Mouse (Mus musculus) heart, embryonic 10.5 days (tissue): ENCODE results near the gene Ano2. TPM values are rescaled to one million over a fixed set of nuclear protein-coding genes. Genes with fewer than 3 reads are reported as not detected.
A peak's percentile ranks its signal among the peaks of the same experiment; 100 is the strongest.

Source experiments
- DNase-seq: peaks from one replicate; pipeline ENCODE4 v3.0.0-alpha.2; 2017; ENCODE audit warnings: low spot score
- H3K27ac ChIP-seq: fragments of 300-500 bp; sonication (generic); 2 replicates; pipeline ENCODE4 v1.5.1; 2016; ENCODE audit warnings: mild to moderate bottlenecking
- H3K27me3 ChIP-seq: fragments of 300-500 bp; sonication (generic); 2 replicates; pipeline ENCODE4 v1.6.1; 2016; ENCODE audit warnings: mild to moderate bottlenecking; ENCODE audit not compliant: poor library complexity, insufficient read depth, severe bottlenecking
- H3K36me3 ChIP-seq: fragments of 300-500 bp; sonication (generic); 2 replicates; pipeline ENCODE4 v1.6.1; 2016; ENCODE audit warnings: mild to moderate bottlenecking, moderate library complexity
- H3K4me1 ChIP-seq: fragments of 300-500 bp; sonication (generic); 2 replicates; pipeline ENCODE4 v1.6.1; 2016; ENCODE audit warnings: mild to moderate bottlenecking
- H3K4me3 ChIP-seq: fragments of 300-500 bp; sonication (generic); 2 replicates; pipeline ENCODE4 v1.5.1; 2016; ENCODE audit warnings: mild to moderate bottlenecking, moderate library complexity
- H3K9me3 ChIP-seq: fragments of 300-500 bp; sonication (generic); 2 replicates; pipeline ENCODE4 v1.6.1; 2016; ENCODE audit warnings: mild to moderate bottlenecking, moderate library complexity
- WGBS: fragments of 180-500 bp; shearing (Covaris S2); methylation state at CpG from one replicate; pipeline ENCODE4 v1.1.7; 2016; 5-methylcytosine and 5-hydroxymethylcytosine counted together
- polyA plus RNA-seq: library from polyadenylated mRNA; unstranded; fragments of >200 nt; fragmentation: Nextera tagmentation; extraction: Ambion mirVana; gene quantifications from 2 replicates; pipeline ENCODE4 v1.2.1, GENCODE M21; 2016

Gene Ano2
- polyA plus RNA-seq, 1 experiment from 2014 or later: 0.38 TPM

DNA sequence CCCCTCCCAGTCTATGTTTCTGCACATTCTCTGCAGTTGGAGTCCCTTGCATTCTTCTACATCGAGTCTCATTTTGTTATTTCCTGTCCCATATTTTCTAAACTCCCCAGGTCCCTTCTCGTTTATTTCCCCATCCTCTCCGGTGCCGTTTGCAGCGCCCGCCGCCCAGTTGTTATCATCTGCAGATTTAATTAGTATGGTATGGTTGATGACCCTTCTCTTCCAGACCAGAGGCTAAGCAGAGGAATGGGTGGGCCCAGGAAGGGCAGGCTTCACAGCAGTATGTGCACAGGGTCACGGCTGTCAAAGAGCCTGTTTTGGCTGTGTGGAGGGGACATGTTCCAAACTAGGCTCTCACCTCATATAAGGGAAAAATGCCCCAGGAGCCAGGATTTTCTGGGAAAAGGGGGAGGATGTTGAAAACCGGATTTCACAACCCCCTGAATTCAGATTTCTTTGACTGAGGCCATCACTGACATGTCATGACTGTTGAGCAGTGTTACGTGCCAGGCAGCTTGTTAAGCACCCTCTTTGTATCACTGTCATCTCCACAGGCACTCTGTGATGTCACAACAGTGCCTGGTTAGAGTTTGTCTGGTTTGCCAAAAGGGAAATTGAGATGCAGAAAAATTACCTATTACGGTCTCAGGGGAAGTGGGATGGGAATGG is 72.8 kb downstream of the Ano2 start:
- Histone ChIP-seq H3K27me3 (no peaks in the 10 kb centered on the region), H3K4me1 (no peaks in the 10 kb centered on the region), H3K36me3 (no peaks in the 10 kb centered on the region), H3K4me3 (no peak overlapping the region), H3K9me3 (no peaks in the 10 kb centered on the region), H3K27ac (no peak overlapping the region)
- WGBS: 76% methylated on average over 11 of the region's 11 CpGs
- DNase-seq: no peak

- Histone ChIP-seq H3K27ac (no peak overlapping the region), H3K4me3 (no peak overlapping the region), H3K36me3 (no peaks in the 10 kb centered on the region), H3K9me3 (no peaks in the 10 kb centered on the region), H3K27me3 (no peaks in the 10 kb centered on the region; the same call in 1 of the 2 replicates), H3K4me1 (no peaks in the 10 kb centered on the region)
- 66% methylated on average over 5 of the region's 5 CpGs for WGBS
- DNase-seq: no peak
These were observed 83.0 kb downstream of the Ano2 start for GRCm38 (mm10) chr6:125773256-125773655.

GRCm38 (mm10) chr6:125776291-125776690 is 86.1 kb downstream of the Ano2 start:
- 73% methylated on average over 5 of the region's 5 CpGs for WGBS
- Histone ChIP-seq H3K36me3 (no peaks in the 10 kb centered on the region), H3K27me3 (no peaks in the 10 kb centered on the region)

GRCm38 (mm10) chr6:125802954-125803353 is 112.7 kb downstream of the Ano2 start:
- DNase-seq: no peak
- no peak overlapping the region for H3K4me3 ChIP-seq
- WGBS: 71% methylated on average over 8 of the region's 8 CpGs
- no peak overlapping the region for H3K27ac ChIP-seq
- 0 out of 2 replicates have a peak, but pooled peaks cover 10% of the 10 kb centered on the region for H3K27me3 ChIP-seq
- no peaks in the 10 kb centered on the region; the same call in 1 of the 2 replicates for H3K4me1 ChIP-seq
- no peaks in the 10 kb centered on the region for H3K36me3 ChIP-seq
- H3K9me3 ChIP-seq: no peaks in the 10 kb centered on the region

More at GRCm38 (mm10) chr6:125776291-125776690, 86.1 kb downstream of the Ano2 start:
- DNase-seq: no peak
- Histone ChIP-seq H3K4me3 (no peak overlapping the region), H3K27ac (no peak overlapping the region), H3K4me1 (no peaks in the 10 kb centered on the region), H3K9me3 (no peaks in the 10 kb centered on the region)

DNA sequence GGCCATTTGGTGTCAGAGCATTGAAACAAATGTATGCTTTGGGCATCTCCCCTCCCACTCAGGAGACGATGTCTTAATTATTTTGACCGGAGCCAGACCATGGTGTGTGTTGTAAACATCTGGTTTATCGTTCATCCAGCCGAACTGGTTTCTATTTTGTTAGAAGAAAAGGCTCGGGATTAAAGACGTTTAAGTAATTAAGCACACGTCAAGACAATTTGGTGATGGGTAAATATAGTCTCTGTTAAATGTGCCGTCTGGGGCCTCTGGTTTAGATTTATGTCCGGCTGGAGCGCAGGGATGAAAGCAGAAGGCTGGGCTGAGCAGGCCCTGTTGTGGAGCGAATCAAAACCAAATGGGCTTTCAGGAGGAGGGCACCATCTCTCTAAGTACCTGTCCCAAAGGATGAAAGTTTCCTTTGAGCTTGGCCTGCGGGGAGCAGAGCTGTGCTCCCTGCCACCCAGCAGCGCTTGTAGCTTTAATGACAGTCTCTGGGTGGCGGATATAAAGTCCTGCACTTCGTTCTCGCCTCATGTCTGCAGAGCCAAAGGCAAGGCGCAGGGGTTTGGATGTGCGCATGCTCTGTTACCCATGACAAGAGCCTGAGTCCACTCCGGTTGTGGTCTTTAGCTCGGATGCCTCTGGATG is 113.3 kb downstream of the Ano2 start:
- no peak overlapping the region for H3K27ac ChIP-seq
- no peaks in the 10 kb centered on the region for H3K36me3 ChIP-seq
- 0 out of 2 replicates have a peak, but pooled peaks cover 10% of the 10 kb centered on the region for H3K27me3 ChIP-seq
- DNase-seq: no peak
- H3K4me1 ChIP-seq: no peaks in the 10 kb centered on the region; the same call in 1 of the 2 replicates
- H3K4me3 ChIP-seq: no peak overlapping the region
- WGBS: 55% methylated on average over 20 of the region's 20 CpGs
- H3K9me3 ChIP-seq: no peaks in the 10 kb centered on the region

GRCm38 (mm10) chr6:125808996-125809649 is 118.9 kb downstream of the Ano2 start:
- Histone ChIP-seq H3K4me3 (no peak overlapping the region), H3K4me1 (no peaks in the 10 kb centered on the region), H3K36me3 (no peaks in the 10 kb centered on the region), H3K27me3 (0 out of 2 replicates have a peak, but pooled peaks cover 10% of the 10 kb centered on the region), H3K9me3 (no peaks in the 10 kb centered on the region), H3K27ac (no peak overlapping the region)
- no peak for DNase-seq
- 70% methylated on average over 9 of the region's 9 CpGs for WGBS

DNA sequence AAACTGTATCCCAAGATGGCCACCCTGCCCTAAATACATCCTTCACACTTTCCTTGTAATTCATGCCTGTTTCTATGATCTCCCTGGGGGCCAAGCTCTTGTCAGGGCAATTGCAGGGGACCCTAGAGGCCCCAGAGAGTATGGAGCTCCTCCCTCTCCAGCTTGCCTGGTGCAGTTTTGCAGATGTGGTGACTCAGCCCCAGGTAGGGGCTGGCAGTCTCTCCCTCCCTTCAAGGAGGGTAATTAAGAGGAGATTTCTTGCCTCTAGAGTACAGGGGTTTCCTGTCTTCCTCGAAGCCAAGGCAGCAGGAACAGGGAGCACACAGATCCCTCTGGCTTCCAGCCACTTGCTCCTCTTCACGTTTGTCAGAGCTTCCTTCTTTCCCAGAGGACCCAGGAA is 121.2 kb downstream of the Ano2 start:
- 24% methylated on average over 2 of the region's 2 CpGs for WGBS
- Histone ChIP-seq H3K36me3 (no peaks in the 10 kb centered on the region), H3K9me3 (no peaks in the 10 kb centered on the region), H3K27ac (no peak overlapping the region), H3K4me1 (no peaks in the 10 kb centered on the region), H3K4me3 (no peak overlapping the region), H3K27me3 (0 out of 2 replicates have a peak, but pooled peaks cover under 1% of the 10 kb centered on the region)
- DNase-seq: no peak

DNA sequence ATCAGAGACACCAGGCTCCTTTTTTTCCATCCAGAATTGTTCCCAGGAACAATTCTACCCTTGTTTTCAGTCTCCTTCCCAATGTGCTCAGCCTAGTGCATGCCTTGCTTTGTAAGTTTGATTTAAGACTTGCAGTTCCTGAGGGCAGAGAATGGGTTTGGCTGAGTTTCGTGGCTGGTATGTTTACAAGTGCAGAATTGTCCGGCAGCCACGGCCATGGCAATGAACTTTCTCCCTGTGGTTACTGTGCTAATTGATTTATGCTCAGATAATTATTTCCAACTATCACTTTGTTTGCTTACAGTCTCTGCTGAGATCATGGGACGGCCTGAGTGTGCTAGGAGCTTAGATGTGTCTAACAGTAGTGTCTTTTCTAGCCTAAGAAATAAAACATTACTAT is 147.9 kb downstream of the Ano2 start:
- no peaks in the 10 kb centered on the region for H3K9me3 ChIP-seq
- WGBS: 80% methylated on average over 4 of the region's 4 CpGs

DNA sequence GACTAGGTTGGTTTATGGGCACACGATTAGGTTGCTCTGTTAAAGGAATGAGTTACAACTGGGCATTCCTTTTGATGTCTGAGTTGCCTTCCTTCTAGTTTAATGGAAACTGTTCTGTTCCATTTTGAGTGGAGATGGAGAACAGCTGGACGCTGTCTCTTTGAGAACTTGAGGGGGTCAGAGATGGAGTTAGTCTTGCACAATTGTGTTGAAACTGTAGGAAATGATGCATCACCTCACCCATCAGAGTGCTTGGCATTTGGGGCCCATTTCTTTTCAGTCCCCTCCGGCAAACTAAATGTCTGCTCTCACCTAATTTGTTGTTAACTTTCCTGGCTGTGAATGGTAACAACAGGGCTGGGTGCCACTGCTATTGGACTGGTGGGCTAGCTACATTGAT is 151.1 kb downstream of the Ano2 start:
- Histone ChIP-seq H3K36me3 (no peaks in the 10 kb centered on the region), H3K4me3 (no peak overlapping the region), H3K27ac (no peak overlapping the region), H3K9me3 (no peaks in the 10 kb centered on the region), H3K4me1 (no peaks in the 10 kb centered on the region), H3K27me3 (no peaks in the 10 kb centered on the region)
- DNase-seq: no peak
- 79% methylated on average over 3 of the region's 3 CpGs for WGBS

More for the DNA sequence above, 147.9 kb downstream of the Ano2 start:
- Histone ChIP-seq H3K27ac (no peak overlapping the region), H3K36me3 (no peaks in the 10 kb centered on the region), H3K4me1 (no peaks in the 10 kb centered on the region), H3K4me3 (no peak overlapping the region), H3K27me3 (no peaks in the 10 kb centered on the region)
- no peak for DNase-seq

DNA sequence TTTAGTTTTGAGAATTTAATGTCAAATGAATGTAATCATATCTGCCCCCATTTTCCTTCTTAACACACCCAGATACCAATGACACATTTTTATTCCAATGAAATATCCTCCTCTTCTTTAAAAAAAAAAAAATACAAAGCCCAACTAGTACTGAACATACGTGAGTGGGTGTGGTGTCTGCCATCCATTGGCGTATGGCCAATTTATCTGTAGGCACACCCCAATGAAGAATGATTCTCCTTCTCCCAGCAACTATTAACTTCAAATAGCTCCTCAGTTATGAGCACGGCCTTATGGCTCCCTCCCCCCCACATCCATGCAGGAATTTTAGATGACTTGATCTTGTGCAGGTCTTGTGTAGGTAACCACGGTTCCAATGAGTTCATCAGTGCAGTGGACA is 161.0 kb downstream of the Ano2 start:
- Histone ChIP-seq H3K4me3 (no peak overlapping the region), H3K4me1 (no peaks in the 10 kb centered on the region), H3K27ac (no peak overlapping the region), H3K9me3 (no peaks in the 10 kb centered on the region), H3K27me3 (no peaks in the 10 kb centered on the region), H3K36me3 (no peaks in the 10 kb centered on the region)
- WGBS: 78% methylated on average over 4 of the region's 4 CpGs
- no peak for DNase-seq

- no peaks in the 10 kb centered on the region for H3K4me1 ChIP-seq
These were observed 168.1 kb downstream of the Ano2 start for GRCm38 (mm10) chr6:125858294-125858693.

DNA sequence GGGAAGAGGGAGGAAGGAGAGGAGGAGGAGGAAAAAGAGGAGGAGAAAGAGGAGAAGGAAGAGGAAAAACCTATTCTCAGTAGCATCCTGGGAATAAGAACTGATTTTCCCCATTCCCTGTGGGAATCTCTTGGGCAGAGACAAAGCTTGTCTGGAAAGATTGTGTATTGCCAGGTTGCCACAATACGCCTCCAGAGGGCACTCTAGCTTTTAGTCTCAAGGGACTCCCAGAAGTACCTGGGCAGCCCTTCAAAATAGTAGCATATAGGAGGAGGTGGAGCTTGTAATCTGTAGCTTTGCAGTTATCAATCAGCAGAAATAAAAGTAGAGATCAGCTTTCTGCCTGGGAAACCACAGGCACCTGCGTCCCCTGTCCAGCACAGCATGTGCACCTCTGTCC is 178.3 kb downstream of the Ano2 start:
- WGBS: 25% methylated on average over 2 of the region's 2 CpGs
- no peaks in the 10 kb centered on the region for H3K4me1 ChIP-seq
- DNase-seq: peak; percentile 71
- no peak overlapping the region for H3K27ac ChIP-seq
- H3K4me3 ChIP-seq: no peak overlapping the region
- H3K9me3 ChIP-seq: no peaks in the 10 kb centered on the region
- no peaks in the 10 kb centered on the region for H3K36me3 ChIP-seq
- peaks cover 12% of the 10 kb centered on the region; the same call in 1 of the 2 replicates for H3K27me3 ChIP-seq

More at GRCm38 (mm10) chr6:125858294-125858693, 168.1 kb downstream of the Ano2 start:
- Histone ChIP-seq H3K27ac (no peak overlapping the region), H3K27me3 (no peaks in the 10 kb centered on the region), H3K36me3 (no peaks in the 10 kb centered on the region), H3K4me3 (no peak overlapping the region), H3K9me3 (no peaks in the 10 kb centered on the region)
- WGBS: 42% methylated on average over 1 of the region's 1 CpGs
- no peak for DNase-seq

GRCm38 (mm10) chr6:125871482-125871881 is 181.3 kb downstream of the Ano2 start:
- H3K9me3 ChIP-seq: no peaks in the 10 kb centered on the region
- DNase-seq: no peak
- no peak overlapping the region for H3K4me3 ChIP-seq
- no peak overlapping the region for H3K27ac ChIP-seq
- H3K4me1 ChIP-seq: no peaks in the 10 kb centered on the region
- WGBS: 74% methylated on average over 4 of the region's 4 CpGs
- no peaks in the 10 kb centered on the region for H3K36me3 ChIP-seq
- peaks cover 12% of the 10 kb centered on the region; the same call in 1 of the 2 replicates for H3K27me3 ChIP-seq
